Mouse (Mus musculus): ENCODE data around the gene Stub1. TPM values are rescaled to one million over a fixed set of nuclear protein-coding genes. Genes with fewer than 3 reads are reported as not detected.

The Stub1 gene
- total RNA-seq, 2 experiments from 2014 or later: 50.8 to 51.1 TPM

Other genes with a start within 250 kb of the Stub1 start
- gene Gng13, start 116.2 kb downstream of the Stub1 start, total RNA-seq (2023): not detected
- 1 to 10 TPM; 2.6 to 3.9 TPM for gene Chtf18, start 106.0 kb downstream of the Stub1 start, total RNA-seq (2023)
- 1 to 10 TPM; 6.6 to 7.9 TPM for gene Rpusd1, start 105.7 kb downstream of the Stub1 start, total RNA-seq (2023)
- gene Mslnl, start 97.4 kb downstream of the Stub1 start, total RNA-seq (2023): not detected
- gene Msln, start 79.0 kb downstream of the Stub1 start, total RNA-seq (2023): 1 to 10 TPM; 1.2 to 1.3 TPM
- gene Narfl, start 59.6 kb downstream of the Stub1 start, total RNA-seq (2023): 10 to 100 TPM; 33.1 to 34.7 TPM
- 10 to 100 TPM; 21.6 to 21.7 TPM for gene Haghl, start 47.7 kb downstream of the Stub1 start, total RNA-seq (2023)
- gene Ccdc78, start 46.8 kb downstream of the Stub1 start, total RNA-seq (2023): not detected
- 10 to 100 TPM; 33.5 to 35.6 TPM for gene Fam173a, start 40.5 kb downstream of the Stub1 start, total RNA-seq (2023)
- not detected for gene AC134908.4, start 37.7 kb downstream of the Stub1 start, total RNA-seq (2023)
- 1 to 10 TPM; 8.0 to 9.9 TPM for gene Metrn, start 36.3 kb downstream of the Stub1 start, total RNA-seq (2023)
- gene Fbxl16, start 24.3 kb downstream of the Stub1 start, total RNA-seq (2023): under 1 TPM in 1 of 2 experiments, not detected in 1; 0.24 TPM
- gene Wdr24, start 9.8 kb downstream of the Stub1 start, total RNA-seq (2023): 10 to 100 TPM; 13.5 to 14.9 TPM
- 10 to 100 TPM; 23.2 to 28.1 TPM for gene Jmjd8, start 4.5 kb downstream of the Stub1 start, total RNA-seq (2023)
- 1 to 10 TPM; 1.2 to 1.7 TPM for gene Rhbdl1, start 3.9 kb upstream of the Stub1 start, total RNA-seq (2023)
- gene Gm20683, start 8.4 kb upstream of the Stub1 start, total RNA-seq (2023): 1 to 10 TPM in 1 of 2 experiments, under 1 TPM in 1; 0.89 to 4.0 TPM
- gene Rhot2, start 11.4 kb upstream of the Stub1 start, total RNA-seq (2023): 10 to 100 TPM; 28.4 to 34.3 TPM
- 1 to 10 TPM; 6.0 to 6.2 TPM for gene Wdr90, start 28.1 kb upstream of the Stub1 start, total RNA-seq (2023)
- 1 to 10 TPM; 4.8 to 5.5 TPM for gene Mcrip2, start 35.4 kb upstream of the Stub1 start, total RNA-seq (2023)
- gene Mettl26, start 41.7 kb upstream of the Stub1 start, total RNA-seq (2023): 10 to 100 TPM; 10.1 to 11.1 TPM
- gene Wfikkn1, start 47.5 kb upstream of the Stub1 start, total RNA-seq (2023): 1 to 10 TPM; 3.2 to 3.3 TPM
- 10 to 100 TPM; 16.5 to 18.1 TPM for gene Rab40c, start 86.3 kb upstream of the Stub1 start, total RNA-seq (2023)
- gene Pigq, start 111.5 kb upstream of the Stub1 start, total RNA-seq (2023): 10 to 100 TPM; 46.9 to 60.5 TPM
- not detected for gene Nhlrc4, start 111.6 kb upstream of the Stub1 start, total RNA-seq (2023)
- not detected for gene A930017K11Rik, start 119.2 kb upstream of the Stub1 start, total RNA-seq (2023)
- 10 to 100 TPM; 31.1 to 32.2 TPM for gene Capn15, start 152.4 kb upstream of the Stub1 start, total RNA-seq (2023)
- 1 to 10 TPM; 5.1 to 6.8 TPM for gene Rab11fip3, start 236.2 kb upstream of the Stub1 start, total RNA-seq (2023)

Data from monocyte, adult 59 days (primary cell).